Mouse (Mus musculus) left cerebral cortex, adult 18-20 months (tissue): ENCODE measurements around the gene Dpm3. TPM values are rescaled to one million over a fixed set of nuclear protein-coding genes. Genes with fewer than 3 reads are reported as not detected.

Experiments
- DNase-seq, 2 experiments: peaks; one replicate each; pipeline ENCODE4 v3.0.0; 2021 to 2022; ENCODE audit warnings: low spot score in 2 of 2, mixed read lengths in 1 of 2
- total RNA-seq, 2 experiments: library from RNA; stranded (reverse); gene quantifications; 2 replicates each; pipeline ENCODE4 v1.2.3; 2021

Dpm3 gene
- total RNA-seq, 2 experiments from 2014 or later: 56.5 to 56.6 TPM

DNA sequence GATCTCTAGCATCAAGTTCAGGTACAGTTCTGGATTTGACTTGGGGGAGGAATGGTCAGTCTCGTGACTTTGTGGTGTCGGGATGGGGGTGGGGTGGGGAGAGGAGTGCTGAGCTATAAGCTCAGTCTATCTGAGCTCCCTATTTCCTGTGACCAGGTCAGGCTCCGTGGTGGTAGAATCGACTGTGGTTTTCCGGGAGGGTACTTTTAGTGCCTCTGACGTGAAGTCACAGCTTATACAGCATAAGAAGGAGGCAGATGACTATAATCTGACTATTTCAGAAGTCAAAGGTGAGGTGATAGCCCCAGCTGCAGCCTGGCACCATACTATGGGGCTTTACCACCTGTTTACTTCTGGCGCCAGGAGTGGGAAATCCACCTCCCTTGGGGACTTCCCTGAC lies 27.8 kb upstream of the Dpm3 start:
- DNase-seq: no peak

DNA sequence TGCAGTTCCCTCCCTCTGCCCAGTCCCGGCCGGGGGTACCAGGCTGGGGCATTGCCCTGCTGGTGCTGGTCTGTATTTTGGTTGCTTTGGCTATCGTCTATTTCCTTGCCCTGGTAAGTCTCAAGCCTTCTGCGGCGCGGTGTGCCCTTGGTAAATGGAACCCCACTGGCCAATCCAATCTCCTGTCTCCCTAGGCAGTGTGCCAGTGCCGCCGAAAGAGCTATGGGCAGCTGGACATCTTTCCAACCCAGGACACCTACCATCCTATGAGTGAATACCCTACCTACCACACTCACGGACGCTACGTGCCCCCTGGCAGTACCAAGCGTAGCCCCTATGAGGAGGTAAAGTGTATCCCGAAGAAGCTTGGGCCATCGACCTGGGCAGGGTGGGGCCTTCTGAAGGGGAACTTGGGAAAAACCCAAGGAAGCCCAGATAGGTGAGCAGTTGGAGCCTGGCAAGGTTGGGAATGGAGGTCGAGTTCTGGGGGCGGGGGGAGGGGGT lies 27.3 kb upstream of the Dpm3 start:
- DNase-seq: no peak

DNA sequence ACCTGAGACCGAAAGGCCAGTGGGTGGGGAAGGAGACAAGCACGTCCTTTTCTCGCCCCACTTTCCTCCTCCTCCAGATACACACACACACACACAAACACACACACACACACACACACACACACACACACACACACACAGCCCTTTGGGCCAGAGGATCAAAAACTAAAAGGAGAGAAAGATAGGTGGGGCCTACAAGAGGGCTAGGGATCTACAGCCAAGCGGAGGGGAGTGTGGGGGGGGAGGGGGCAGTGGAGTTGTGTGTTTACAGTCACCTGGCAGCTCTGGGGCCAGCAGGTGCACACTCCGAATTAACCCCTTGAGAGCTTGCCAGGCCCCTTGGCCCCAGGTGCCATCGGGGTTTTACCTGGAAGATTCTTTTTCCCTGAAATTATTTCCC lies 26.5 kb upstream of the Dpm3 start:
- DNase-seq: no peak

DNA sequence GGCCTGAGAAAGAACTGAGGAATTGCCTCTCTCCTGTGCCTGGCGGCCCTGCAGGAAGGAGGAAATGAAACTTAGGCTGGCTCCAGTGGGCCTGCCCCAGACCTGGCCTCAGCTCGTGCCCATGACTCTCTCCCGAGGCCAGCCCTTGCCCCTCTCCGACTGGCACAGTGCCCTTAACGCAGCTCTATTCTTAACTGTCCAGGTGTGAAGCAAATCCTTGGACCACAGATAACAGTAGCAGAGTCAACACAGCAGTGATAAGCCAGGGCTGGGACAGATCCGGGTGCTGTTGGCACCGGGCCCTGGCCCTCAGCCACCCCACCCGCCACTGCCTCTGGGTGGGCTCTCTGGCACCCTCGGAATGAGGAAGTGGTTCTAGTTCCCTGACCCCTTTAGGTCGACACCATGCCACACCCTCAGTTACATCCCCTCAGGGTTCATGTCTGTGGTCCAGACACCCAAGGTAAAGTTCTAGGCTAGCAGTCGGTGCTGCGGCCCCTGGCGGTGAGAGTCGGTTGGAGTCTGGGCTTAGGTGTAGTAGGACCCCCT lies 25.5 kb upstream of the Dpm3 start:
- no peak for DNase-seq

DNA sequence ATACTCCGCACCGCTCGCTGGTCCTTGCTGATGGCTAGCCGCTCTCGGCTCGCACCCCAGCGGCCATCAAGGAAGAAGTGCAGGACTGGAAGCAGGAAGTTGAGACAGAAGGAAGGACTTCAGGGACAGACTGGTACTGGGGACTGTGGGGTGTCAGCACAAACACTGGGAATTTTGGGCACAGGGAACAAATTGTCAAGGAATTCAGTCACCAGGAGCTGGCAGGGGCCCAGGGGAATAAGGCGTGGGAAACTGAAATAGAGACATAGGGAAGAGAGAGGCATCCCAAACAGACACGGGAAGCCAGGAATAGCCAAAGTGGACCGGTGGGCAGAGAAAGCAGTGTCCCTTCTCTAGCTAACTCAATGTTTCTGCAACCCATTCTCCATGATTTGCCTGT lies 22.6 kb upstream of the Dpm3 start:
- DNase-seq: peak; percentile 64 to 78

DNA sequence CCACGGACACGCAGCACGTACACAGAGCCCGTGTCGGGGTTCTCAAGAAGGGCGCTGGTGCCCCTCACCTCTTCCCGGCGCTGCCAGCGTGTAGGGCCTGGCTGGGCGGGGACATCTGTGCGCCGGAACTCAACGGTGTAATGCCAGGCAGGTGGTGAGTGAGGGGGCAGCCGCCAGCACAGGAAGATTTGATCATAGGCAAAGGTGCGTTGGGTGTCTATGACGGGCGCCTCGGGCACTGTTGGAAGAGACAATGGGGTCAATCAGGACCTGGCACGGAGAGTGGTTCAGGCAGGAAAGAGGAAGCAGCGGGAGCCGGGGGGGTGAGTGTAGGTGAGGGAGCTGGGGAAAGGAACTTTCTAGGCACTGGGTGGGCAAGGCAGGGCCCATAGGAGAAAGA lies 21.5 kb upstream of the Dpm3 start:
- no peak for DNase-seq

DNA sequence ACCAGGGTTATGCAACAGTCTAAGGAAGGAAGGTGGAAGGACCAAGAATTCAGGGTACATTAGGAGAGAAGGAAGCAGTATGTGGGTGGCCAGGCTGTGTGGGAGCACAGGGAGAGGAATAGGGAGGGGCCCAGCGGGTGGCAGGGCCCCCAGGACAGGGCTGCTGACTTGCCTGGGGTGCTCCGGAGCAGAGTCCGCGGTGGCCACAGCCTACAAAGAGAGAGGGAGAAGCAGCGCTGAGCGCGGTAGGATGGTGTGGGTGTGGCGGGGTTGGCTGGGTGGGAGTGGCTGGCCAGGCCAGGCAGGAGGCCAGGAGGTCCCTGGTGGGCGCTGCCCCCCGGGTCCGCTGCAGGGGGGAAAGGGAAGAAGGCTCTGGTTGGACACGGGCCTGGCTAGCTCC lies 20.7 kb upstream of the Dpm3 start:
- DNase-seq: no peak

DNA sequence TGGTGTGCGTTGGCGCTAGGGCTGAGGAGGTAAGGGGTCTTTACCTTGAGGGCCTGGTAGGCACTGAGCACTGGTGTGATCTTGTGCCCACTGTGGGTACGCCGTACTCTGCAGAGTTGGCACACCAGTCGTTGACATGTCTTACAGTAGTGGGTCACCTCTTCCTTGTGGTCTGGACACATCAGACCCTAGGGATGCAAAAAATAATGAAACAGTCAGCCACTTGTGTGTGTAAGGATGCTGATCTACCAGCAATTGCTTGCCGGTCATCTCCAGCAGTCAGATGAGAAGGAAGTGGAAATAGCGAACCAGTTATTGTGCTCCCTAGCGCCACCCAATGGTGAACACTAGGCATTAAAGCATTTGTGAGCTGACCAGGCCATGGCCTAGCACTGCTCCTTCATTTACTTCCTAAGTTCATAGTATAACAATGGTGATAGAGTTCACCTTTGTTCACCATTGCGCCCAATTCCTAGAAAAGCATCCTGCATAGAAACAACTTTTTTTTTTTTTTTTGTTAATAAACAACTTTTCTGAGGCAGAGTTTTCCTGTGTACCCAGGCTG lies 16.7 kb upstream of the Dpm3 start:
- peak in 1 of 2 experiments; percentile 70 for DNase-seq

DNA sequence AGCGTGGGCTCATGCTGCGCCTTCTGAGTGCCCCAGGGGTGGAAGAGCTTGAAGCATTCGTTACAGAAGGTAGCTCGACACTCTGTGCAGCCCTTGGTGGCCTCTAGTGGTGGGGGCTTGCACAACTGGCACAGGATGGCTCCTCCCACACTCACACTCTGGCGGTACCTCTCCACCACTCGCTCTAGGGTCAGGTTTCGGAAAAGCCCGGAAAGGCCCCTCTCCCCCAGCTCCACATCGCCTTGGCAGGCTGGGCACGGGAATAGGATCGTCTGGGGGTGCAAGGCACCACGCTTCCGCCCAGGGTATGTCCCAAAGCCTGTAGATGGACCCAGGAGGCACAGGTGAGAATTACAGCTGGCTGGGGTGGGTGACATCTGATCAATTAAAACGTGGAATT lies 15.5 kb upstream of the Dpm3 start:
- DNase-seq: no peak

DNA sequence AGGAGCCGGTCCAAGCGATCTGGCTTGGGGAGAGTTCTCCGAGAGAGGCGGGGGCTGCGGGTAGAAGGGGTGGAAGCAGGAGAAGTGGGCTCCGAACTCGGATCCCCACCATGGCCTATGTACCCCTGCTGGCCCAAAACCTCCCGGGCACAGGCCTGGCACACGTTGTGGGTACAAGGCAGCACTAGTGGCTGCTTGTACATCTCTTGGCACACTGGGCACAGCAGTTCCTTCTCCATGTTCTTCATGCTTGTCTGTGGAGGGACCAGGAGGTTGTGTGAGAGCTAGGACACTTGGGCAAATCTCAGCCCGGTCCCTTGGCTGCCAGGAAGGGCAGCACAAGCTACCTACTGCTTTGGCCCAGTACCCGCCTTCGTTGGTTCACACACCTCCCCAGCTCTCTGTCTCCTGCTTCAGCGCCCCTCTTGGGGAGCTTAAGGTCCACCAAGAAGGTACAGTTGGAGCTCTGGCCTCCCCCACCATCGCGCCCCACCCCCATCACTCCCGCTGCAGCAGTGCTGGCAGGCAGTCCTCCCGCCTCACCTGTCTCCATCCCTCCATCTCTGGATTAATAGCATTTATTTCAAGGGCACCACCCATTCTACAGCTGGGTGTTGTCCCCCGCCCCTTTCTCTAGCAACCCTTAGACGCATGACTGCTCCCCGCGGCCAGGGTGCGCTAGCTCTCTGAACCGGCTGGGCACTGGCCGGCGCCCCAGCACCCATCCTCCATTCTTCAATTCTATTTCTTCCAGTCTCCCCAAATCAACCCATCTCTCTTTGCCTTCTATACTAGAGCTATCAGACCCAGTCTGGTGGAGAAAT lies 14.8 kb upstream of the Dpm3 start:
- DNase-seq: peak in 1 of 2 experiments; percentile 52

DNA sequence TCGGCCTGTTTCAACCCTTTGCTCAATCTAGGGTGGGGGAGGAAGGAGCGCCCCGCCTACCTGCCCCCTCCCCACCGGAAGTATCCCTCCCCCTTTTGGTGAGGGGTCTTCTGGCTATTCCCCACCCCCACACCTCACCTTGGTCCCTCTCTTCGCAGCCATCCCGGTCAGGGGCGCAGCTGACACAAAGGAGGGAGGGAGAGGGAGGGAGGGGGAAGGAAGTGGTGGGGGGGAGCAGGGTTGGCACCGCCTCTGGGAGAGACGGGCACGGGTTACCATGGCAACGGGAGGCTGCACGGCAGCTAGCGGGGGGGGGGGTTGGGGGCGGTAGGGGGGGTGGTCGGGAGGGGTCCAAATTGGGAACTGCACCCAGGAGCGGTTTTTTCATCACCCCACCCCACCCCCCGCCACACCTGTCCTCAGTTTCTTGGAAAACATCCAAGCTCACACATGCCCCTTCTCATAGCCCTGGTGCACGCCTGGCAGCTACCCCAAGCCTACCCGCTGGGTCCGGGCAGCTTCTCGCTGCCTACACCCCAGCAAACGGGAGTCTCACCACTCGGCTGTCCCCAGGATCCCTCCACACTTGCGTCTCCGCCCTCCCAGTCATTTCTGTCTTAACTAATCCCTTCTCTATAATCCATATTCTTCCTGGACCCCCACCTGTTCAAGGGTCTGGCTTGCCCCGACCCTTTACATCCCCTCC lies 14.0 kb upstream of the Dpm3 start:
- peak; percentile 66 to 73 for DNase-seq

DNA sequence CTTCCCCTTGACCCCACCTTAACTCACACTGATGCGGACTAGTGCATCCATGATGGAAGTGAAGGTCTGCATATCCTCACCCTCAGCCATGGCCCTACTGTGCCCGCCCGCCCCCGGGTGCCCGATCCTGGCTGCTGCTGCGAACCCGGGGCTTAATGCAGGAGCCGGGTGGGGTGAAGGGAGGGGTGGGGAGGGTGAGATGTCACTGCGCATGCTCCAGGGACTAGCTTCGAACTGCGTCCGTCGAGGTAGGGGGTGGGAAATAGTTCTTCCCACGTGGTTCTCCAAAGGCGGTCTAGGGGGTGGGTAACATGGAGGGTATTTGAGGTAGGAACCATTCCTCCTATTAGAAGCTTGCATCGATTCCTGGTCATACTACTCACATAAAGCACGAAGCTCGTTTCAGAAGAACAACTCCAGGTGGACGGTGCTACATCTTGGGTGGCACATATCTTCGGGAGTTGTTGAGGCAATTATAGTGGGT lies 13.4 kb upstream of the Dpm3 start, which contains the start of gene Krtcap2:
TSS of gene Krtcap2 (plus strand) at position 279 of the 484 bp plus-strand sequence.
- DNase-seq: peak; percentile 63 to 74

DNA sequence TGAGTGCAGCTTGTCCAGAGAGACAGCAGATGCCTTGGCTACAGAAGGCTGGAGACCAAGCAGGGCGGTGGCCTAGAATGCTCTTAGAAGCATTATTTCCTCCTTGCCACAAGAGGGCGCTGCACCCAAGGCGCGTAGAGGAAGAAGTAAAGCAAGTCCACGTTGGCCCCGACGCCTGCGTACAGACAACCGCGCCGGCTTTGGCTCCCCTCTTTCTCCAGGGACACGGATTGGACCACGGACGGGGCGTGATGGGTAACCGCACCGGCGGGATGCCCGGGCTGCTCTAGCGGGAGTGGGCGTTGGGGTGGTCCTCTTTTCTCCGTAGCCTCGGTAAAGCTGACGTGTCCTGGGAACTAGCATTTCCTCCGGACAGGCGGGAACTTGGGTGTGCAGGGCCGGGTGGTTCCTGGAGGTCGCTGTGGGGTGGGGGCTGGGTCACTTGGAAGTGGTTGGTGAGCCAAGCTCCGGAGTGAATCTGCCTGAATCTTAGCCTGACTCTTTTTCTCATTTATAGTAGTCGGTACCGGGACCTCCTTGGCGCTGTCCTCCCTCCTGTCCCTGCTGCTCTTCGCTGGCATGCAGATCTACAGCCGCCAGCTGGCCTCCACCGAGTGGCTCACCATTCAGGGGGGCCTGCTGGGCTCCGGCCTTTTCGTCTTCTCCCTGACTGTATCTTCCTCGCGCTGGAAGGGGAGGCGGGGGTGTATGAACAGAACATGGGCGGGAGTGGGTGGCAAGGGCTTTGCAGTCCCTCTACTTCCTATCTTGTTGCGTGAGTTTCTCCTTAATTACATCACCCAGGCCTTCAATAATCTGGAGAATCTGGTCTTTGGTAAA lies 12.7 kb upstream of the Dpm3 start, which contains the start of gene Trim46:
TSS of gene Trim46 (minus strand) at position 49 of the 840 bp plus-strand sequence.
- DNase-seq: peak; percentile 89 to 92

DNA sequence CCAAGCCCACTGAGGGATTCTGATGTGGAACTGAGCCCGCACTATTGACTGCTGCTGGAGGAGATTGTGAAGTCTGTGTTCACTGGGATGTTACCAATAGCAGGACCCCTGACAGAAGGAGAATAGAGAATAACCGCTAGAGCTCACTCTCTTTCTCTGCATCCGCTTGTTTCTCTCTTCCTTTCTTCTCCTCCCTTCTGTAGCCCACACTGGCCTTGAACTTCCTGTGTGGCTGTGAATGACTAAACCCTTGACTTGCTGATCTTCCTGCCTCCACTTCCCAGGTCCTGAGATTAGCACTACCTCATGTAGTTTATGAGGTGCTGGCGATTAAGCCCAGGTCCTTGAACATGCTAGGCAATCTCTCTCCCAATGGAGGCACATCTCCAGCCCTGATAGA lies 11.7 kb upstream of the Dpm3 start:
- no peak for DNase-seq

DNA sequence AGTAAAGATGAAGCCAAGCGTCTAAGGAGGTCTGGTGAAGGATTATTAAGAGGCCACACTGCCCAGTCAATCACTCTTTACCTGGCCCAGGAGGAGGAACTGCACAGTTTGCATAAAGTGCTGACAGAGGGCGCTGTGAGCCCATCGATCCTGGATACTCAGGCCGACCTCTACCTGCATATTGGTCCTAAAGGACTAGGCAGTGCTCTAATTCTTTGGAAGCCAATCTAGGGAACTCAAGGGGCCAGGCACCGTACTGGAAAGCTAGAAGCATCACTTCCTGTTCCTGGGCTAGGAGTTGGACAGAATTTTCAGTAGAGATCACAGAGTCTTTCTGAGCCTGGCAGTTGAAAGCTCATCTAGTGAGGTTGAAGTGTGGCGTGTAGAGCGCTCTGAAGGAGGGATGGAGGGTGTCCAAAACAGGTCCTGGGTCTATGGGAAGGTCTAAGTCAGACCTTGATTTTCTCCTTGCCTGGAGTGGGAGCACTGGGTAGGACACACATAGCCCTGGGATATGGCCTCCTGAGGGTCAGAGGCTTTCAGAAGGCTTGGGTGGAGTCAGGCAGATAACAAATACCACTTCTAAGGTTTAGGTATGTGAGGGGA lies 8.6 kb upstream of the Dpm3 start:
- DNase-seq: no peak

DNA sequence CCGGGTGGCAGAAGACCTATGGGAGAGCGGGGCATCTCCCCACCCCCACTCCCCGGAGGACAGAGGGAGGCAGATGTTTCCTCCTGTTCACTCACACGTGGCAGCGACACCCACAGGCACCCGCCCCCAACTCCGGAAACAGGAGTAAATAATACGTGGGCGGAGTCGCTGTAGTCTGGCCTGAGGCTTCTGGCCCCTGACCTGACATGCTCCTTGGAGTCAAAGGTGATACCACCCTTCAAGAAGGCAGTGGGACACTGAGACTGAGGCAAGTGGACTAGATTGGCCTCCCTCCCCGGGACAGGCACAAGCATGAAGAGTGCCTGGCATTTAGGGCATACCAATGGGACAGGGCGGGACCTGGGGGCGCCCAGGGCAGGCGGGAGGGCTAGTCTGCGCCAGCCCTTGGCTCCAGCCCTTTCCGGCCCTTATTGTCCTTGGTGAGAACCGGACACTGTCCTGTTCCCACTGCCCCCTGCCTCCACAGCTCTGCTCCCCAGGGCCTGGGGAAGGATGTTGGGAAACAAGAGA lies 7.7 kb upstream of the Dpm3 start:
- DNase-seq: no peak

DNA sequence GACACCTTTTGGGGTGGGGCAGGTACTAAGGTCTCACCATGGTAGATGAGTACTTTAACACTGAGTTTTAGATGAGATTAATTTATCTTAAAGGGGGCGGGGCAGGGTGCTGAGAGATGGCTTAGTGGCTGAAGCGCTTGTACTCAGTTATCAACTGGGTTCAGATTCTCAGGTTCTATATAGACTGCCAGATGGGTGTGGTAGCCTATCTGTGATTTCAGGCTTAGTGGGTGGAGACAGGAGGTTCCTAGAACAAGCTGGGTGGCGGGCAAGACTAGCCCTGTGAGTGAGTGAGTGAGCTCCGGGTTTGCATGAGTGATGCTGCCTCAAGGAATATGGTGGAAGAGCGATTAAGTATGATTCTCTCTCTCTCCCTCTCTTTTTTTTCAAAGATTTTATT lies 4.2 kb upstream of the Dpm3 start:
- DNase-seq: no peak

DNA sequence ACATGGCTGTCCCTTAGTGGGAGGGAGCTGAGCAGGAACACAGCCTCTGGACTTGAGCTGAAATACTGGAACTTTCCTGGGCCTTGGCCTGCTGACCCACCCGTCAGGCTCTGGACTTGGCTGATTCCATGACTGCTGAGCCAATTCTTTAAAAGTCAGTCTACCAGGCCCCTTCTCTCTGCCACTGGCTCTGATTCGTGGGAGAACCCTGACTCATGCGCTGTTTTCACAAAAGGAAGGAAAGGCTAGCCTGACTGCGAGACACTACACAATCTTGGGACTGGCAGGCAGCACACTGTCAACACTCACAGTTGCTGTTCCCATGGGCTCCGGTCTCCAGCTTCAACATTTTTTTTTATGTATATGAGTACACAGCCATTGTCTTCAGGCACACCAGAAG lies 3.0 kb upstream of the Dpm3 start:
- no peak for DNase-seq

DNA sequence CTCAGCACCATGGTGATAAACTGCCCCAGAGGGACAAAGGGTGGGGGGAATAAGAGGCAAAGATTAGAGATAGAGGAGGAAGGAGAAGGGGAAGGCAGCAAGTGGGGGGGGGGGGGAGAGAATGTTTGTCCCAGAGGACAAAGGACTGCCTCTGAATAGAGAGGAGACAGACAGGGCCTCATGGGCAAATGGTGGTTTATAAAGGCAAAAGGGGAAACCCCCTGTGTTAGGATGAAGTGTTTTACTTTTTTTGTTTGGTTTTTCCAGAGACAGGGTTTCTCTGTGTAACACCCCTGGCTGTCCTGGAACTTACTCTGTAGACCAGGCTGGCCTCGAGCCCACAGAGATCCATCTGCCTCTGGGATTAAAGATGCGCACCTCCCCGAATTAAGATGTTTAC lies 1.1 kb downstream of the Dpm3 start:
- DNase-seq: no peak

DNA sequence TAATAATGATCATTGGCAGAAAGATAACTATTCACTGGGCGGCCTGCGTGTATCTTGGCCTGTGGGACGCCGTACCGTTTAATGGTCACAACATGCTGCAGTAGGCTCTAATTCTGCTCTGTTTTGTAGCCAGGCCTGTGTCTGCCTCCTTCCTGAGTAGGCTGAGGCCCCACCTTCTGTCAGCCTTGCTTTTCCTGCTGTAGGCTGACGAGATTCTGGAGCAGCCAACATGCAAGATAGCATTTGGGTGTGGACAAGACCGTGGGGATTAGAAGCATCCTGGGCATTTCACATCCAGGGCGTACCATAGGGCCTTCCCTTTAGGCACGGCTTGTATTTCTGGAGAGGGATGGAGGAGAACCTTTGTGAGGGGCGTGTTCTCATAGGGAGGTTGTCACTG lies 3.3 kb downstream of the Dpm3 start:
- no peak for DNase-seq
